Mouse (Mus musculus) gastrocnemius, adult 18-20 months (tissue): Measurements from ENCODE around the gene Soat1. TPM values are rescaled to one million over a fixed set of nuclear protein-coding genes. Genes with fewer than 3 reads are reported as not detected.
A peak's percentile ranks its signal among the peaks of the same experiment; 100 is the strongest.
"Not testable (repeated sequence)": the region's sequence is repeated elsewhere in the genome, so short reads cannot be mapped to it uniquely, and the experiment has no call there.

Source experiments
- DNase-seq: peaks from one replicate; pipeline ENCODE4 v3.0.0; 2021; ENCODE audit warnings: low spot score
- total RNA-seq, 2 experiments: library from RNA; stranded (reverse); gene quantifications; 2 replicates each; pipeline ENCODE4 v1.2.3; 2021

Soat1 gene
- total RNA-seq, 2 experiments from 2014 or later, result 3.2 to 4.9 TPM

- DNase-seq, result no peak
Observed at GRCm38 (mm10) chr1:156428434-156428833, 45.7 kb downstream of the Soat1 start.

- DNase-seq, result no peak
Observed at GRCm38 (mm10) chr1:156425746-156426145, 48.4 kb downstream of the Soat1 start.

- DNase-seq, result no peak
Observed at GRCm38 (mm10) chr1:156424054-156424453, 50.1 kb downstream of the Soat1 start.

- no peak for DNase-seq
Observed at GRCm38 (mm10) chr1:156423493-156423892, 50.6 kb downstream of the Soat1 start.

GRCm38 (mm10) chr1:156422856-156423255, 51.3 kb downstream of the Soat1 start:
- no peak for DNase-seq

GRCm38 (mm10) chr1:156420671-156421297, 53.3 kb downstream of the Soat1 start, which contains the start of gene Axdnd1:
Gene Axdnd1 (minus strand): TSS chr1:156421159.
- DNase-seq, result peak; percentile 81

GRCm38 (mm10) chr1:156418170-156418569, 56.0 kb downstream of the Soat1 start:
- DNase-seq, result peak; percentile 35

GRCm38 (mm10) chr1:156408521-156408920, 65.6 kb downstream of the Soat1 start:
- no peak for DNase-seq

GRCm38 (mm10) chr1:156408004-156408403, 66.1 kb downstream of the Soat1 start:
- DNase-seq, result no peak

GRCm38 (mm10) chr1:156403251-156403650, 70.9 kb downstream of the Soat1 start:
- DNase-seq, result no peak

- no peak for DNase-seq
Observed at GRCm38 (mm10) chr1:156402491-156402890, 71.6 kb downstream of the Soat1 start.

GRCm38 (mm10) chr1:156400159-156400558, 74.0 kb downstream of the Soat1 start:
- DNase-seq, result not testable (repeated sequence)

GRCm38 (mm10) chr1:156393148-156393547, 81.0 kb downstream of the Soat1 start:
- no peak for DNase-seq

- no peak for DNase-seq
Observed at GRCm38 (mm10) chr1:156386880-156387279, 87.3 kb downstream of the Soat1 start.

- DNase-seq, result no peak
Observed at GRCm38 (mm10) chr1:156386232-156386631, 87.9 kb downstream of the Soat1 start.

GRCm38 (mm10) chr1:156381217-156381616, 92.9 kb downstream of the Soat1 start:
- DNase-seq, result no peak

Other genes starting within 250 kb of the Soat1 start
- gene Tdrd5, start 170.7 kb downstream of the Soat1 start, total RNA-seq, result not detected
- not detected for gene Nphs2, start 163.6 kb downstream of the Soat1 start, total RNA-seq
- 100 to 1,000 TPM; 402 to 430 TPM for gene Gm2000, start 108.3 kb downstream of the Soat1 start, total RNA-seq
- gene Axdnd1, start 53.2 kb downstream of the Soat1 start, total RNA-seq, result not detected
- gene Gm10031, start 49.7 kb upstream of the Soat1 start, total RNA-seq, result 10 to 100 TPM; 45.0 to 45.1 TPM
- gene Abl2, start 84.5 kb upstream of the Soat1 start, total RNA-seq, result 10 to 100 TPM; 21.3 to 23.1 TPM
- 1 to 10 TPM; 4.6 to 5.2 TPM for gene Tor3a, start 200.0 kb upstream of the Soat1 start, total RNA-seq
- gene Fam20b, start 244.8 kb upstream of the Soat1 start, total RNA-seq, result 10 to 100 TPM; 30.4 to 37.9 TPM